Mouse (Mus musculus) embryo, embryonic 11.5 days (tissue): ENCODE measurements around the gene Hdac7.
A peak's percentile ranks its signal among the peaks of the same experiment; 100 is the strongest.

ENCODE experiments used
- DNase-seq: peaks from one replicate; pipeline ENCODE4 v3.0.0-alpha.2; 2012; ENCODE audit warnings: low read depth, low spot score

Gene Hdac7

GRCm38 (mm10) chr15:97831987-97832640 is 12.2 kb downstream of the Hdac7 start:
- DNase-seq = no peak

GRCm38 (mm10) chr15:97831242-97831986 is 12.9 kb downstream of the Hdac7 start:
- peak; percentile 70 for DNase-seq

GRCm38 (mm10) chr15:97830788-97831241 is 13.5 kb downstream of the Hdac7 start:
- DNase-seq = no peak

GRCm38 (mm10) chr15:97830253-97830787 is 14.0 kb downstream of the Hdac7 start:
- no peak for DNase-seq

- no peak for DNase-seq
These were observed 14.9 kb downstream of the Hdac7 start for GRCm38 (mm10) chr15:97829432-97829831.

- DNase-seq = no peak
These were observed 15.4 kb downstream of the Hdac7 start for GRCm38 (mm10) chr15:97828901-97829338.

GRCm38 (mm10) chr15:97828221-97828842 is 16.0 kb downstream of the Hdac7 start:
- DNase-seq = no peak

- DNase-seq = no peak
These were observed 16.9 kb downstream of the Hdac7 start for GRCm38 (mm10) chr15:97827401-97827800.

GRCm38 (mm10) chr15:97826588-97827261 is 17.6 kb downstream of the Hdac7 start:
- DNase-seq = no peak

GRCm38 (mm10) chr15:97825941-97826587 is 18.2 kb downstream of the Hdac7 start:
- no peak for DNase-seq

GRCm38 (mm10) chr15:97825071-97825940 is 19.0 kb downstream of the Hdac7 start:
- DNase-seq = no peak

GRCm38 (mm10) chr15:97824042-97824441 is 20.3 kb downstream of the Hdac7 start:
- no peak for DNase-seq

- DNase-seq = no peak
These were observed 20.8 kb downstream of the Hdac7 start for GRCm38 (mm10) chr15:97823479-97823878.

GRCm38 (mm10) chr15:97822545-97823228 is 21.6 kb downstream of the Hdac7 start:
- DNase-seq = no peak

GRCm38 (mm10) chr15:97821983-97822363 is 22.3 kb downstream of the Hdac7 start:
- DNase-seq = no peak

- DNase-seq = no peak
These were observed 22.9 kb downstream of the Hdac7 start for GRCm38 (mm10) chr15:97821321-97821982.

- no peak for DNase-seq
These were observed 24.4 kb downstream of the Hdac7 start for GRCm38 (mm10) chr15:97819937-97820336.

- DNase-seq = no peak
These were observed 27.9 kb downstream of the Hdac7 start for GRCm38 (mm10) chr15:97816199-97816994.
